Mouse (Mus musculus) forelimb bud, embryonic 11.5 days (tissue): ENCODE data around the gene Olfr1264.

Experiments used
- DNase-seq: peaks from one replicate; pipeline ENCODE4 v3.0.0-alpha.2; 2012; ENCODE audit warnings: low read depth, low spot score

The Olfr1264 gene

GRCm38 (mm10) chr2:90025477-90025876 is at the start of gene Olfr1264:
TSS of gene Olfr1264 (minus strand) at chr2:90025577.
- DNase-seq = no peak

GRCm38 (mm10) chr2:90070065-90070464 is 44.7 kb upstream of the Olfr1264 start:
- DNase-seq = no peak

GRCm38 (mm10) chr2:90063494-90063893 is 38.1 kb upstream of the Olfr1264 start, which contains the start of gene Olfr140:
TSS of gene Olfr140 (minus strand) at chr2:90063594.
- no peak for DNase-seq

GRCm38 (mm10) chr2:90035037-90035436 is 9.7 kb upstream of the Olfr1264 start, which contains the start of gene Olfr1265:
TSS of gene Olfr1265 (plus strand) at chr2:90035337.
- DNase-seq = no peak

GRCm38 (mm10) chr2:90011831-90012230 is 13.5 kb downstream of the Olfr1264 start, which contains the start of gene Olfr1263:
TSS of gene Olfr1263 (plus strand) at chr2:90012131.
- DNase-seq = no peak

GRCm38 (mm10) chr2:89999845-90000244 is 25.5 kb downstream of the Olfr1264 start, which contains the start of gene Olfr1262:
TSS of gene Olfr1262 (plus strand) at chr2:90000145.
- no peak for DNase-seq

- no peak for DNase-seq
Observed at GRCm38 (mm10) chr2:89990921-89991320, 34.5 kb downstream of the Olfr1264 start, which contains the start of gene Olfr1261. TSS of gene Olfr1261 (plus strand) at chr2:89991221.

GRCm38 (mm10) chr2:89977709-89978108 is 47.7 kb downstream of the Olfr1264 start:
- DNase-seq = no peak

- no peak for DNase-seq
Observed at GRCm38 (mm10) chr2:89974184-89974583, 51.2 kb downstream of the Olfr1264 start, which contains the start of gene Olfr1260. TSS of gene Olfr1260 (plus strand) at chr2:89974340.
